Mouse (Mus musculus) neural tube, embryonic 15.5 days (tissue): ENCODE data around the gene Tmem262. TPM values are rescaled to one million over a fixed set of nuclear protein-coding genes. Genes with fewer than 3 reads are reported as not detected.

Experiments
- ATAC-seq: fragments of 200-750 bp; cut with Nextera tagmentation; 2 replicates; pipeline ENCODE4 v1.8.0; 2017; ENCODE audit warnings: mild to moderate bottlenecking, moderate TSS enrichment, moderate library complexity; ENCODE audit not compliant: low FRiP score
- H3K27ac ChIP-seq: fragments of 300-500 bp; sonication (generic); replicated peaks from 2 replicates; pipeline ENCODE4 v1.5.1; 2015; ENCODE audit warnings: mild to moderate bottlenecking, inconsistent platforms
- H3K27me3 ChIP-seq: fragments of 300-500 bp; sonication (generic); replicated peaks from 2 replicates; pipeline ENCODE4 v1.6.1; 2015; ENCODE audit warnings: inconsistent platforms
- H3K36me3 ChIP-seq: fragments of 300-500 bp; sonication (generic); 2 replicates; pipeline ENCODE4 v1.6.1; 2015; ENCODE audit warnings: inconsistent platforms
- H3K4me1 ChIP-seq: fragments of 300-500 bp; sonication (generic); 2 replicates; pipeline ENCODE4 v1.6.1; 2015; ENCODE audit warnings: inconsistent platforms
- H3K4me2 ChIP-seq: fragments of 300-500 bp; sonication (generic); 2 replicates; pipeline ENCODE4 v1.6.1; 2015; ENCODE audit warnings: inconsistent platforms, mild to moderate bottlenecking, moderate library complexity
- H3K4me3 ChIP-seq: fragments of 300-500 bp; sonication (generic); replicated peaks from 2 replicates; pipeline ENCODE4 v1.5.1; 2015; ENCODE audit warnings: mild to moderate bottlenecking, inconsistent platforms
- H3K9ac ChIP-seq: fragments of 300-500 bp; sonication (generic); replicated peaks from 2 replicates; pipeline ENCODE4 v1.6.1; 2015; ENCODE audit warnings: mild to moderate bottlenecking, inconsistent platforms
- H3K9me3 ChIP-seq: fragments of 300-500 bp; sonication (generic); replicated peaks from 2 replicates; pipeline ENCODE4 v1.6.1; 2016; ENCODE audit warnings: inconsistent platforms
- WGBS: fragments of 180-500 bp; shearing (Covaris S2); methylation state at CpG from one replicate; pipeline ENCODE4 v1.1.7; 2015; ENCODE audit warnings: mixed read lengths; 5-methylcytosine and 5-hydroxymethylcytosine counted together
- polyA plus RNA-seq: library from polyadenylated mRNA; unstranded; fragments of >200 nt; fragmentation: Nextera tagmentation; extraction: Ambion mirVana; gene quantifications from 2 replicates; pipeline ENCODE4 v1.2.1, GENCODE M21; 2015

Tmem262 gene
- polyA plus RNA-seq, 1 experiment from 2014 or later: not detected

DNA sequence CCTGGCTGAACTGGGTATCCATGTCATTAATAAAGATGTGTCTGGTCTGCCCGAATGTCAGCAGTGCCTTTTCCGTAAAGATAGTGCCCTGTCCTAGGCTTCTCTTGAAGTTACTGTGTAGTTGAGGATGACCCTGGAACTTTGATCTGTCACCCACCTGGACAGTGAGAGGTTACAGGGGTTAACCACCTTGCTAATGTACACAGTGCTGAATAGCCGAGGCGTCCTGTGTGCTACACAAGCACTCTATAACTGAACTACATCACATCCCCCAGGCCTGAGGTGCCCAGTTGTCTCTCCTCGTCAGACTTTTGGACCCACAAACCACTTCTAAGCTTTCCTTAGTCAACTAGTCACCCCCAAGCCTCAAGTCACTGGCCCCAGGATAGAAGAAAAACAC lies 17.4 kb upstream of the Tmem262 start:
- H3K4me1 ChIP-seq: peaks cover 66% of the 10 kb centered on the region
- H3K27ac ChIP-seq: peak overlapping the region; percentile 92

DNA sequence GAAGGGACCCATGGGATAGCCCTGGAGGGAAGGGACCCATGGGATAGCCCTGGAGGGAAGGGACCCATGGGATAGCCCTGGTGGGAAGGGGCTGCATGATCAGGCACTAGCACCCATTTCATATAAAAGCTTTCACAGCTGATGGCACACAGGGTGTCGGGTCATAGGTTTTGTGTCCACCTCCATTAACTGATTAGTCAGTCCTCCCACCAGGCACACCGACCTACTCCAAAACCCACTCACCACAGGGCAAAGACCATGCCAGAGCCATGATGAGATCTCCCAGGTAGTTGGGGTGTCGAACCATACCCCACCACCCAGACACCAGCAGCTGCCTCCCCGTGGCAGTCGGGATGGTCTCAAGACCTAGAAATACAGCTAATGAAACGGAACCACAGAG lies 16.8 kb upstream of the Tmem262 start:
- H3K4me3 ChIP-seq: no peak overlapping the region
- no peak overlapping the region for H3K27ac ChIP-seq
- H3K9me3 ChIP-seq: no peaks in the 10 kb centered on the region
- H3K4me1 ChIP-seq: peaks cover 72% of the 10 kb centered on the region
- H3K27me3 ChIP-seq: no peaks in the 10 kb centered on the region
- 96% methylated on average over 6 of the region's 6 CpGs for WGBS
- H3K9ac ChIP-seq: no peak overlapping the region
- H3K36me3 ChIP-seq: peaks cover 9% of the 10 kb centered on the region
- peak overlapping the region; percentile 98 for H3K4me2 ChIP-seq
- no peak for ATAC-seq

More for the DNA sequence above, 17.4 kb upstream of the Tmem262 start:
- Histone ChIP-seq H3K27me3 (no peaks in the 10 kb centered on the region), H3K9ac (peak overlapping the region; percentile 92), H3K36me3 (peaks cover 9% of the 10 kb centered on the region), H3K4me3 (peak overlapping the region; percentile 84), H3K9me3 (no peaks in the 10 kb centered on the region), H3K4me2 (peak overlapping the region; percentile 98)
- WGBS: 66% methylated on average over 5 of the region's 5 CpGs
- ATAC-seq: no peak

DNA sequence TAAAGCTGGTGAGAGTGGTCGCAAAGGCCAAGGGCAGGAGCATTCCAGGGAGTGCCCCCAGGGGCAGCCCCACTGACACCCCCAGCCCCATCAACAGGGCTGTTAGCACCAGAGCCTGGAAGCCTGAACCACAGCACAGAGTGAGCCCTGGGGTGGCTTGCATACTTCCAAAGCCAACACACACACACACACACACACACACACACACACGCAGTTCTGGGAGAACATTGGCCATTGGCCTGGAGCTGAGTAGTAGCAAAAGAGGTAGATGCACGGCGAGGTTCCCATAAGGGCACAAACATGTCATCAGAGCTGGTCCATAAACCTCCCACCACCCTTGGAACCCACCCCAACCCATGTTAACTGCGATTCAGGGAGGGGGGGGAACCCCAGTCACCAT lies 13.3 kb upstream of the Tmem262 start:
- Histone ChIP-seq H3K27me3 (no peaks in the 10 kb centered on the region), H3K4me2 (peak overlapping the region; percentile 97), H3K4me1 (peaks cover 57% of the 10 kb centered on the region), H3K4me3 (peak overlapping the region; percentile 62), H3K9ac (peak overlapping the region; percentile 91), H3K36me3 (peaks cover 26% of the 10 kb centered on the region), H3K9me3 (no peaks in the 10 kb centered on the region), H3K27ac (peak overlapping the region; percentile 93)
- ATAC-seq: peak; percentile 6; the same call in 1 of the 2 replicates
- WGBS: 22% methylated on average over 5 of the region's 5 CpGs

DNA sequence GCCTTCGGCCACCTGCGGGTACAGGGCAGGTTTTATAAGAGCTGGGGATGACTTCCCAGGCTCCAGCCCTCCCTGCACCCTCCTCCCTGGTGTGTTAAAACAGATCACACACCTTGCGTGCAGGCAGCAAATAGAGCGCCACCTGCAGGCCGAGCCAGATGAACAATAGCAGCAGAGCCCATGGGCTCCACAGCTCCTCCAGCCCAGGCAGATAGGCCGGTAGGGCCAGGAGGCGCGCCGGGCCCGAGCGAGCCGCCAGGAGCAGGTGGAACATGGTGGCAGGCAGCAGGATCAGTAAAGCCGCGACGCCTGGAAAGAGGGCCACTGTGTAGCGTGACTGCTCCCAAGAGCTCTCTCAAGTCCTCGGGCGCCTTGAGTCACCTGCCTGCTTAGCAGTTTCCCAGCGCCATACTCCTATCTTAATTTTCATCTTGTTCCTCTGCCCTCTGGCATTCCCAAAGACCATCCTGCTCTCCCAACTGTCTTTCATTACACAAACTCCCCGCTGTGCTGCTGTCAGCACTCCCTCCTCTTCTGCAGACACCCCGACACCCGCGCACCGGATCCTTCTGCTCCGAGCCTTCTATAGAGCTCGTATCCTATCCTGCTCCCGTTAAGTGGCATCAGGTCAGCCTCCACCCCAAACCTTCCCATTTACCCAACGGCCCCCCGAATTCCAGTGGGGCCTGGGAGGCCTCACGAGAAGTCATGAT lies 12.7 kb upstream of the Tmem262 start:
- Histone ChIP-seq H3K27me3 (no peaks in the 10 kb centered on the region), H3K4me3 (peak overlapping the region; percentile 62), H3K4me1 (peaks cover 51% of the 10 kb centered on the region), H3K36me3 (peaks cover 26% of the 10 kb centered on the region), H3K9ac (peak overlapping the region; percentile 91), H3K4me2 (peak overlapping the region; percentile 97), H3K27ac (peak overlapping the region; percentile 93), H3K9me3 (no peaks in the 10 kb centered on the region)
- peak; percentile 84 for ATAC-seq
- WGBS: under 1% methylated on average over 30 of the region's 30 CpGs

DNA sequence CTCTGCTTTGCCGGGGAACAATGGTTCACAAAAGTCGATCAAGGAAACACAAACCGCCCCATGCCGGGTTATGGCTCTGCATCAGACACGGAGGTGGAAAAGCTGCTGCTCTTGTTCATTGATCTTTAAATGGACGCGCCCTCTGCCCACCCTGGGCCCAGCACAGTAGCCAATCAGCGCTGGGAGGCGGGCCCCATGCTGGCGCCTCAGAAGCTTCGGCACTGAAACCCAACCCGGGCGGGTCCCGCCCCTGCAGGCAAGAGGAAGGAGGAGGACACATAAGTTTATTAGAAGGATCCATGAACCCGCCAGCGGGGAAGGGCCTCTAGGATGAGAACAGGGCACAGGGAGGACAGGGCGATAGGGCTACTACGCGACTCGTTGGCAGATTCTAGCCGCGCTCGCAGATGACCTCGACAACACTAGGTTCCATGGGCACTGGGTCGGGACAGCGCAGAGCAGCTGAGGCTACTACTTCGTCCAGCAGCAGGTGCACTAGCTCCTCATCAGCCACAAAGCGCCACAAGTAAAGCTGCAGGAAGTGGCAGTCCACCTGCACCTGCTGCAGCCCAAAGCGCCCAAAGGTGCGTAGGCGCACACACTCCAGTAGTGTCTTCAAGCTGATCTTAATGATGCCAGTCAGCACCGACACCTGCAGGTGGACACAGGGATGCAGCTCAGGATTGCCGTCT lies 12.0 kb upstream of the Tmem262 start, which contains the start of gene Tm7sf2:
TSS of gene Tm7sf2 (minus strand) at position 650 of the 692 bp plus-strand sequence.
- H3K9ac ChIP-seq: peak within 1 kb of the TSS; percentile 91
- H3K4me3 ChIP-seq: peak within 1 kb of the TSS; percentile 62
- 6% methylated on average over 33 of the region's 33 CpGs for WGBS
- H3K36me3 ChIP-seq: peaks cover 26% of the 10 kb centered on the region
- H3K4me1 ChIP-seq: peaks cover 44% of the 10 kb centered on the region
- H3K9me3 ChIP-seq: no peaks in the 10 kb centered on the region
- peak within 1 kb of the TSS; percentile 97 for H3K4me2 ChIP-seq
- ATAC-seq: peak; percentile 90
- peak within 1 kb of the TSS; percentile 93 for H3K27ac ChIP-seq
- H3K27me3 ChIP-seq: no peaks in the 10 kb centered on the region

DNA sequence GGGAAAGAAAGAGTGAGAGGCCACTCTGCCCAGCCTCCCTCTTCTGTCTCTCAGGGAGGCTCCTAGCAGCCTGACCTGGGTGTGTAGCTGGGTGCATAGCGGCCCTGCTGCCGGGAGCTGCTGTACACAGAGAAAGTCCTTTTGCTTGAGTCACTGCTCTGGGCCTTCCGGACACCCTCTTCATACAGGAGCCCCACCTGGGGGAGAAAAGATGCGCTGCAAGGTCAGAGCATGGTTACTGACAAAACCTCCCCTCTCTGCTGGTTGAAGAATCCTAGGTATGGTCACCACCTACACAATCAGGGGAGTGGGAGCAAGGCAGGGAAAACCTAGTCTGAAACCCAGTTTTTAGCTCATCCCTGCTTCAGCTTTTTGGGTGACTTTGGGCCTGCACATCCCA lies 10.9 kb upstream of the Tmem262 start:
- Histone ChIP-seq H3K27ac (no peak overlapping the region), H3K9ac (no peak overlapping the region), H3K9me3 (no peaks in the 10 kb centered on the region), H3K4me1 (peaks cover 33% of the 10 kb centered on the region), H3K27me3 (no peaks in the 10 kb centered on the region), H3K4me2 (no peak overlapping the region), H3K36me3 (peaks cover 30% of the 10 kb centered on the region), H3K4me3 (no peak overlapping the region)
- WGBS: 82% methylated on average over 4 of the region's 4 CpGs
- ATAC-seq: no peak

DNA sequence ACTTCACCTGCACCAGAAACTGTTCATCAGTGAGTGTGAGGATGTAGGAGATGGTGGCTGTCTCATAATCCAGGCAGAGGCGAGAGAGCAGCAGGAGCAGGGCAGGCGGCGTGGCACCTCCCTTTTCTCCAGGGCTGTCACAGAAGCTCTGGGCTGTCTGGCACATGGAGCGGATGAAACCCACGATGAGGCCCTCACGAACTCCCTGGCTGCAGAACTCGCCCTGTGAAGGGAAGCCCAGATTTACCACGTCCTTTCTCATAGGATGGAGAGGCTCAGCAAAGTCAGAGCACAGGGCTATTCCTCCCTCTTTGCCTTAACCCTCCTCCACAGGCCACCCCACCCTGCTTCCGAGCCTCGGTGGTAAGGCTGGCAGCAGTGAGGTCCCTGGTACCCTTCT lies 10.0 kb upstream of the Tmem262 start:
- Histone ChIP-seq H3K9ac (no peak overlapping the region), H3K27ac (no peak overlapping the region), H3K36me3 (peaks cover 30% of the 10 kb centered on the region), H3K4me2 (no peak overlapping the region), H3K4me3 (no peak overlapping the region), H3K9me3 (no peaks in the 10 kb centered on the region), H3K4me1 (peaks cover 32% of the 10 kb centered on the region), H3K27me3 (no peaks in the 10 kb centered on the region)
- no peak for ATAC-seq
- 96% methylated on average over 10 of the region's 10 CpGs for WGBS

DNA sequence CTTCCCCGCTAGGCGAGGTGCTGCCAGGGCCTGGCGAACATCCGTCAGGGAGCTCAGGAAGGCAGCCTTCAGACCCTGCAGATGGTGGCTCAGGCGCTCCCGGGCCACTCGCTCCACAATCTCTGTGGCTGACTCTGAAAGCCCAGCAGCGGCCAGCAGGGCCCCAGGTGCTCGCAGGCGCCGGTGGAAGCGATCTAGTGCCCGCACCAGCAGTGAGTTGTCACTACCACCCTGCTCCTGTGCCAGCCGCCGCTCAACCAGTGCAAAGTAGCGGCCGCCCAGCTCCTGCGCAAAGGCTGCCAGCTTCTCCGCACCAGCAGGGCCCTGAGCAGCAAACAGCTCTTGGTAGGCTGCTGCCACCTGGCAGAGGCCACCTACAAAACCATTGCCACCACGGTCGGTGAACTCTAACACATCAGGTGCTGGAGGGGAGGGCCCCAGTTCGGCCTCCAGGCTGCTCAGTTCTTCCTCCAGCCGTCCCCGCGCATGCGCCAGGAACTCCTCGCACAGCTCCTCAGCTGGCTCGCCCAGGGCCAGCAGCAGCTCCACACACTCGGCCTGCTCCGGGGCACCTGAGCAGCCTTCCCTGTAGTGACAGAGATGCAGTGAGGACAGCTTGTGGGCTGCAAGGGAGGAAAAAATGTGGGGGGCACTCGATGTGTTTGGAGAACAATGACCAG lies 9.1 kb upstream of the Tmem262 start:
- H3K4me1 ChIP-seq: peaks cover 37% of the 10 kb centered on the region
- no peak overlapping the region for H3K27ac ChIP-seq
- peaks cover 30% of the 10 kb centered on the region for H3K36me3 ChIP-seq
- H3K9me3 ChIP-seq: no peaks in the 10 kb centered on the region
- ATAC-seq: no peak
- H3K9ac ChIP-seq: no peak overlapping the region
- H3K27me3 ChIP-seq: no peaks in the 10 kb centered on the region
- H3K4me3 ChIP-seq: no peak overlapping the region
- WGBS: 94% methylated on average over 31 of the region's 31 CpGs
- no peak overlapping the region for H3K4me2 ChIP-seq

DNA sequence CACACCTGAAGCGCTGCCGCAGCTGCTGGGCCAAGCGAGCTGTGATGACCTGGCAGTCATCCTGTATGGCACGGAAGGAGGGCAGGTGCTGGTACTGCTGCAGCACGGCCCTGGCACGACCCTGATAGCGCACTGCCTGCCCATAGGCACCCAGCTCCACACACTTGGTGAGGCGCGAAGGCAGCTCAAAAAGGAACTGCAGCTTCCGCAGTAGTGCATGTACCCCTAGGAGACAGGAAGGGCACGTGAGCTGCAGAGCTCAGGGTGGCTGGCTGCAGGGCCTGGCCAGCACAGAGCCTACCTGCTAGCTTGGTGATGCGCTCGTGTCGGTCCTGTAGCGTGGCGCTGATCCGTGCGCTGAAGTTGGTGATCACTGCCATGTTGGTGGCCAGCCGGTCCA lies 8.6 kb upstream of the Tmem262 start:
- H3K9ac ChIP-seq: no peak overlapping the region
- H3K9me3 ChIP-seq: no peaks in the 10 kb centered on the region
- ATAC-seq: no peak
- WGBS: 95% methylated on average over 19 of the region's 19 CpGs
- no peaks in the 10 kb centered on the region for H3K27me3 ChIP-seq
- H3K4me1 ChIP-seq: peaks cover 37% of the 10 kb centered on the region
- no peak overlapping the region for H3K27ac ChIP-seq
- no peak overlapping the region for H3K4me3 ChIP-seq
- H3K4me2 ChIP-seq: no peak overlapping the region
- peaks cover 30% of the 10 kb centered on the region for H3K36me3 ChIP-seq

DNA sequence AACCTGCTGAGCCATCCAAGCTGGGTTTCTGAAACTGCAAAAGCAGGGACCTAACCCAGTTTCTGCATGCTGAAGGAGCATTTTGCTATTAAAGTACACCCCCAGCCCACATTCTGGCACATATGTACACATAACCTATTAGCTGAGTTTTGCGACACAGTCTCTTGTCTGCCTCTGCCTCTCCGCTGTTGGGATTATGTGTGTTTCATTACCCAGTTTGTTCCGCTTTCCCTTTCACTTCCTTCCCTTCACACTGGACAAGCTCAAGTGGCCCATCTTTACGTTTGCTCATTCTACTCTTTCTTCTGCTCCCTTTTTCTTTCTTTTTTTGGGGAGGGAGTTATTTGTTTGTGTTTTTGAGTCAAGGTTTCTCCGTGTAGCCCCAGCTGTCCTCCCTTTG lies 5.9 kb upstream of the Tmem262 start:
- H3K4me2 ChIP-seq: no peak overlapping the region

DNA sequence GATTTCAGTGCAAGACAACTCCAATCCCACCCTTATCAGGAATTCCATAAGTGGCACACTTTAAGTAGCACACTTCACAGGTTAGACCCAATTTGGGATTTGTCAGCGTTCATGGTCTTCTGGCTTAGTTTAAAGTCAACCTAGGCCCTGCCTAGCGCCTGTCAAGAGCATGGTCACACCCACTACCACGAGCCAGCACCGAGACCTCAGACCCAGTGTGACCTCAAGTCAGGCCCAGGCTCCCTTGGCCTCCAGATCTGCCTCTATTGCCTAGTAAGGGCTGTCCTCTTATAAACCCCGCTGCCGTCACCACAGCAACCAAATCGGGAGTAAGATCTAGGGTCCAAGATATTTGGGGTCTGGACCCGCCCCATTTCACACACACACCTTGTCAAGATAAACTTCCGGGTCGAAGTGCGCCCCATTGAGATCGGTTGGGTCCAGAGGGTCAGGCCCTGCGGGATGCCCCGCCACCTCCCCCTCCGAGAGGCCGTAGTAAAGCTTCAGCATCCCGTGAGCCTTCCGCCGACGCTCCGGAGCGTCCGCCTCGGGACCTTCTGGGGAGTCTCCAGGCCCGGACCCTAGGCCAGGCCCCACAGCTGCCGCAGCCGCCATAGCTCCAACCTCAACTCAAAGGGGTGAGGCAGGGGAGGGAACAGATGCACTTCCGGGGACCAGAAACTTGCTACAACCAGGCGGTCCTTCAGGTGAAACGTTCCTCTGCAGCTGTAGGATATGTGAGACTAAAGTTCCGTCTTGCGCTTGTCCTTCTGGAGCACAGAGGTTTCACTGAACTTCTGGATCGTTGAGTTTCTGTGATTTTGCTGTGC lies 3.1 kb upstream of the Tmem262 start, which contains the start of gene Vps51:
TSS of gene Vps51 (minus strand) at position 668 of the 830 bp plus-strand sequence.
- Histone ChIP-seq H3K9ac (peak within 1 kb of the TSS; percentile 63), H3K4me3 (peak within 1 kb of the TSS; percentile 63), H3K4me1 (peaks cover 27% of the 10 kb centered on the region), H3K36me3 (peaks cover 24% of the 10 kb centered on the region), H3K9me3 (no peaks in the 10 kb centered on the region), H3K27ac (peak within 1 kb of the TSS; percentile 92), H3K27me3 (no peaks in the 10 kb centered on the region), H3K4me2 (peak within 1 kb of the TSS; percentile 91)
- ATAC-seq: peak; percentile 87
- WGBS: 2% methylated on average over 33 of the region's 33 CpGs

More for the DNA sequence above, 5.9 kb upstream of the Tmem262 start:
- 90% methylated on average over 5 of the region's 5 CpGs for WGBS
- Histone ChIP-seq H3K36me3 (peaks cover 29% of the 10 kb centered on the region), H3K9ac (no peak overlapping the region), H3K27ac (no peak overlapping the region), H3K4me1 (peaks cover 27% of the 10 kb centered on the region), H3K9me3 (no peaks in the 10 kb centered on the region), H3K4me3 (no peak overlapping the region), H3K27me3 (no peaks in the 10 kb centered on the region)
- ATAC-seq: no peak
